Mouse (Mus musculus) mouse embryonic stem cell (cell line): ENCODE measurements around the gene Ndufa12.

Source experiments
- in situ Hi-C, 2 experiments: fragments of 300-500 bp; cut with MboI; formaldehyde crosslinking; loops; 1 replicate in 1 of 2; 3 replicates in 1 of 2; pipeline ENCODE4 v1.14.3; 2019 to 2020; ENCODE audit warnings: low sequenced_read_pairs in 2 of 2, low pct_unique_long_range_greater_than_20kb in 1 of 2, mixed read lengths in 1 of 2; ENCODE audit not compliant: unreplicated experiment in 1 of 2

Gene Ndufa12

GRCm38 (mm10) chr10:94211725-94212124 is 13.2 kb downstream of the Ndufa12 start:
- in situ Hi-C loops, result no loop called here

- in situ Hi-C loops, result no loop called here
Measured at GRCm38 (mm10) chr10:94225026-94225750, 26.7 kb downstream of the Ndufa12 start.

- in situ Hi-C loops, result no loop called here
Measured at GRCm38 (mm10) chr10:94230172-94230981, 31.9 kb downstream of the Ndufa12 start.

GRCm38 (mm10) chr10:94231025-94231424 is 32.5 kb downstream of the Ndufa12 start:
- in situ Hi-C loops, result no loop called here

- in situ Hi-C loops, result no loop called here
Measured at GRCm38 (mm10) chr10:94235200-94235599, 36.7 kb downstream of the Ndufa12 start.

GRCm38 (mm10) chr10:94241346-94241745 is 42.8 kb downstream of the Ndufa12 start:
- in situ Hi-C loops, result no loop called here

GRCm38 (mm10) chr10:94247748-94248349 is 49.3 kb downstream of the Ndufa12 start:
- in situ Hi-C loops, result no loop called here

- in situ Hi-C loops, result no loop called here
Measured at GRCm38 (mm10) chr10:94249575-94250456, 51.3 kb downstream of the Ndufa12 start.

GRCm38 (mm10) chr10:94253260-94253807 is 54.8 kb downstream of the Ndufa12 start:
- in situ Hi-C loops, result no loop called here

- in situ Hi-C loops, result no loop called here
Measured at GRCm38 (mm10) chr10:94254766-94255165, 56.2 kb downstream of the Ndufa12 start.

- in situ Hi-C loops, result no loop called here
Measured at GRCm38 (mm10) chr10:94255744-94256143, 57.2 kb downstream of the Ndufa12 start.

GRCm38 (mm10) chr10:94256518-94256917 is 58.0 kb downstream of the Ndufa12 start:
- in situ Hi-C loops, result no loop called here

- in situ Hi-C loops, result no loop called here
Measured at GRCm38 (mm10) chr10:94260544-94260943, 62.0 kb downstream of the Ndufa12 start.

GRCm38 (mm10) chr10:94262646-94263045 is 64.1 kb downstream of the Ndufa12 start:
- in situ Hi-C loops, result no loop called here

- in situ Hi-C loops, result no loop called here
Measured at GRCm38 (mm10) chr10:94263211-94263610, 64.7 kb downstream of the Ndufa12 start.

- in situ Hi-C loops, result no loop called here
Measured at GRCm38 (mm10) chr10:94265656-94266542, 67.4 kb downstream of the Ndufa12 start.
